Mouse (Mus musculus): Measurements from ENCODE around the gene Wdr64. TPM values are rescaled to one million over a fixed set of nuclear protein-coding genes. Genes with fewer than 3 reads are reported as not detected.

Wdr64 gene
- total RNA-seq (2021): not detected
- long read RNA-seq, experiment 1: 0 reads
- long read RNA-seq, experiment 2: 0 reads

- DNase-seq: no peak
Observed at GRCm38 (mm10) chr1:175698293-175698692, at the start of gene Wdr64. TSS of gene Wdr64 (plus strand) at chr1:175698593.

GRCm38 (mm10) chr1:175648615-175649014 lies 49.8 kb upstream of the Wdr64 start:
- no peak for DNase-seq

- no peak for DNase-seq
Observed at GRCm38 (mm10) chr1:175659900-175660299, 38.5 kb upstream of the Wdr64 start.

GRCm38 (mm10) chr1:175668666-175669405 lies 29.6 kb upstream of the Wdr64 start:
- no peak for DNase-seq

GRCm38 (mm10) chr1:175669456-175669855 lies 28.9 kb upstream of the Wdr64 start:
- no peak for DNase-seq

GRCm38 (mm10) chr1:175670042-175670441 lies 28.4 kb upstream of the Wdr64 start:
- DNase-seq: no peak

- DNase-seq: no peak
Observed at GRCm38 (mm10) chr1:175671626-175672025, 26.8 kb upstream of the Wdr64 start.

GRCm38 (mm10) chr1:175673563-175674325 lies 24.6 kb upstream of the Wdr64 start:
- no peak for DNase-seq

- no peak for DNase-seq
Observed at GRCm38 (mm10) chr1:175675116-175675515, 23.3 kb upstream of the Wdr64 start.

- DNase-seq: no peak
Observed at GRCm38 (mm10) chr1:175677459-175677858, 20.9 kb upstream of the Wdr64 start.

- DNase-seq: no peak
Observed at GRCm38 (mm10) chr1:175680995-175681394, 17.4 kb upstream of the Wdr64 start.

- DNase-seq: no peak
Observed at GRCm38 (mm10) chr1:175691686-175692245, 6.6 kb upstream of the Wdr64 start.

- DNase-seq: peak; percentile 97
Observed at GRCm38 (mm10) chr1:175692246-175692996, 6.0 kb upstream of the Wdr64 start, which contains the start of the genes Opn3 and Chml. TSS of gene Opn3 (minus strand) at chr1:175692776. TSS of gene Chml (minus strand) at chr1:175692901.

GRCm38 (mm10) chr1:175692997-175693361 lies 5.4 kb upstream of the Wdr64 start:
- no peak for DNase-seq

- DNase-seq: no peak
Observed at GRCm38 (mm10) chr1:175693429-175693960, 4.9 kb upstream of the Wdr64 start.

- DNase-seq: no peak
Observed at GRCm38 (mm10) chr1:175699375-175699774, 982 bp downstream of the Wdr64 start.

GRCm38 (mm10) chr1:175699796-175700195 lies 1.4 kb downstream of the Wdr64 start:
- DNase-seq: no peak

GRCm38 (mm10) chr1:175701145-175701544 lies 2.8 kb downstream of the Wdr64 start:
- DNase-seq: no peak

- no peak for DNase-seq
Observed at GRCm38 (mm10) chr1:175707599-175707998, 9.2 kb downstream of the Wdr64 start.

- no peak for DNase-seq
Observed at GRCm38 (mm10) chr1:175708013-175708412, 9.6 kb downstream of the Wdr64 start.

GRCm38 (mm10) chr1:175712338-175712909 lies 14.0 kb downstream of the Wdr64 start:
- peak; percentile 16 for DNase-seq

GRCm38 (mm10) chr1:175716832-175717231 lies 18.4 kb downstream of the Wdr64 start:
- DNase-seq: no peak
